Mouse (Mus musculus) adipose tissue, adult 10 weeks (tissue): Measurements from ENCODE around the gene Nipsnap2. TPM values are rescaled to one million over a fixed set of nuclear protein-coding genes. Genes with fewer than 3 reads are reported as not detected.

Experiments used
- polyA plus RNA-seq: library from polyadenylated mRNA; stranded (reverse); fragments of 350-450 nt; fragmentation: Illumina TruSeq; extraction: RNeasy Lipid Tissue Mini Kit (QIAGEN cat#74804); gene quantifications from one replicate; pipeline ENCODE4 v1.2.3, GENCODE M21; 2014; ENCODE audit warnings: low read depth, low replicate concordance

Nipsnap2 gene
- 60.8 TPM for polyA plus RNA-seq

GRCm38 (mm10) chr5:129724834-129725773, at the start of gene Nipsnap2:
Gene Nipsnap2, plus strand, starts transcription at chr5:129725063.

DNA sequence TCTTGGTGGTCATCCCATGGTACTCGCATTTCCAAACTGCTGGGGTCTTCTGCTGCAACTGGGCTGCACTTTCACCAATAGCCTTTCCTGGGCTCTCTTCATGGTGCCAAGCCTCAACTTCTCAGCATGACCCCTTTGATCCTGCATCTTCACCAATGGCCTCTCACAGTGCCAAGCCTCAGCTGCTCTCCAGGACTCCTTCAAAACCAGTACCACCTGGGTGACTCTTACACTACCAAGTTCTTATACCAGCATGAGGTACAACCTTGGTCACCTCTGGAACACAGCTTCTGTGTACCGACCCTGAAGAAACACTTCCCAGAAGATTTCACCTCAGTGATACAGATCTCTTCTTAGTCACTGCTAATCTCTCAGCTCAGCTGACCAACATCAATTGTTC, 16.5 kb upstream of the Nipsnap2 start, which contains the start of gene Sept14:
Gene Sept14 (minus strand): TSS at position 101 of the 400 bp plus-strand sequence.

DNA sequence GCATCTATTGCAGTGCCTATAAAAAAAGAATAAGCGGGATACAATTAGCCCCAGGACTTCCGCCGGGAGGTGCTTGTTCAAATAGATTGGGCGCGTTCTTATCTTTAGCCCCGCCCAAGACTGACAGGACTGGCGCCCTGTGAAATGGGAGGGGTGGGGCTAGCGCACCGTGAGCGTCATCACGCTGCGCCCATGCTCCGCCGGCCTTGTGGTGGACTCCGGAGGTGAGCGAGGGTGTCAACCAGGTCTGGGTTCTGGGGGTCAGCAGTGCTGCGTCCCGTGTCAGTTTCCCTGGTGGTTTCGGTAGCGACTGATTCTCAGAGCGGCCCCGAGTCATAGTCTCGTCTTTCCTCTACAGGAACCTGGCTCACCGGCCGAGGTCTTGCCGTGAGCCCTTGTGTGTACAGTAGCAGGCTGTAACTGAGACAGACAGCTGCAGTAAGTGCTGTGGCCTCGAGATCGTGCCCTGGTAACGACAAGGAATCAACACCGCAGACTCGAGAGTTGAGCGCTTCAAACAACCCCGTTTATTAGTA, 9.5 kb upstream of the Nipsnap2 start, which contains the start of gene Mrps17:
Gene Mrps17 (plus strand): TSS at position 172 of the 536 bp plus-strand sequence.

DNA sequence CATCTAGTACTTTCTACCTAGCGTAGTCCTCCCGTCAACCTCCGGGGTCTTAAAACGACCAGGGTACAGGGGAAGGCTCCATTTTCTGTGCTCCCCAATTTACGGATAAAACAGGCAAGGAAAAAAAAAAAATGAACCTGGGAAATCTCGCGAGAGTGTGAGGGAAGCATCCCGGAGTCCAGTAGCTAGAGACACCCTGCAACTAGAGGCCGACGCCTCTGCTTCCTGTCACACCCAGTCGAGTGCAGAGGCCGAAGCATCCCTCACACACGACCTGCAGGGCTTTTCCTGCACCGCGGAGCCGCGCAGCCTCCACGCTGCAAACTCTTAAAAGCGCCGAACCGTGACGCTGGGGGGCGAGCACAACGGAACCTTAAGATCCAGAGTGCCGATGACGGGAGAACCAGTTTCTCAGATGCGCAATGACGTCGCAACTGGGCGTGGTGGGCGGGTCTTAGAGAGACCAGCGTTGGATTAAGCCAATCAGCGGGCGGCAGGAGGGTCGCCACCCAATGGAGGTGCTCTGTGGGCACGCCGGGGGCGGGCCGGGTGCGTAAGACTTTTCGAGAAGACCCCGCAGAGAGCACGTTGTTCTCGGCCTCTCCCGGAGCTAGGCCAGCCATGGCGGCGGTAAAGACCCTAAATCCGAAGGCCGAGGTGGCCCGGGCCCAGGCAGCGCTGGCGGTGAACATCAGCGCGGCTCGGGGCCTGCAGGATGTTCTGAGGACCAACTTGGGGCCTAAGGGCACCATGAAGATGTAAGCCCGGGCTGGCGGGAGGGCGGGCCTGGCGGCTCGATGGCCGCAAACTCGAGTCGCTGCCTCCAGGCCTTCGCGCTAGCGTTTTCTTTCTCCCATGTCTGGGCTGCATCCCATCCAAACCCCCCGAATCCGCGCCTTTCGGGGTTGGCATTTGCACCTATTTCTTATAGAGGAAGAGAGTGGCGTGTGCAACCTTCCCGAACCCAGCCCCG, 62.2 kb downstream of the Nipsnap2 start, which contains the start of gene Psph:
Gene Psph (minus strand): TSS at position 632 of the 973 bp plus-strand sequence.

Other genes starting within 250 kb of the Nipsnap2 start
- gene Sfswap, start 223.8 kb upstream of the Nipsnap2 start, polyA plus RNA-seq: 50.2 TPM
- 1.7 TPM for gene Mmp17, start 140.9 kb upstream of the Nipsnap2 start, polyA plus RNA-seq
- gene Zfp11, start 55.0 kb upstream of the Nipsnap2 start, polyA plus RNA-seq: 2.3 TPM
- not detected for gene Sept14, start 16.6 kb upstream of the Nipsnap2 start, polyA plus RNA-seq
- gene Mrps17, start 9.6 kb upstream of the Nipsnap2 start, polyA plus RNA-seq: 69.8 TPM
- gene Psph, start 62.4 kb downstream of the Nipsnap2 start, polyA plus RNA-seq: 37.1 TPM
- gene Sumf2, start 121.9 kb downstream of the Nipsnap2 start, polyA plus RNA-seq: 34.2 TPM
- 523 TPM for gene Chchd2, start 162.4 kb downstream of the Nipsnap2 start, polyA plus RNA-seq
- 6.5 TPM for gene Zbed5, start 170.7 kb downstream of the Nipsnap2 start, polyA plus RNA-seq
- gene Phkg1, start 173.5 kb downstream of the Nipsnap2 start, polyA plus RNA-seq: 14.6 TPM
- 23.8 TPM for gene Nupr1l, start 183.5 kb downstream of the Nipsnap2 start, polyA plus RNA-seq
- 55.4 TPM for gene Vkorc1l1, start 216.9 kb downstream of the Nipsnap2 start, polyA plus RNA-seq